ENCODE assay signal across 16 mouse cellular contexts in genomic region chr4:44920831-44921230, GRCm38 (mm10).
"Had no signal": no experiment of that assay in that cellular context is flagged by ENCODE, and none has a peak within 500 bp of the region (broad histone marks: within the 10 kb centered on the region; RNA-seq: fewer than 3 reads in every experiment).

No protein-coding gene starts in this region.

- H3K27ac ChIP-seq: layer of hippocampus, adult 2 months; liver, embryonic 15.5 days; lung, embryonic 15.5 days; stomach, postnatal 0 days had no signal

- H3K27me3 ChIP-seq: liver, embryonic 15.5 days; lung, embryonic 15.5 days; megakaryocyte, embryonic 14.5 days had no signal

- H3K9me3 ChIP-seq: liver, embryonic 15.5 days; lung, embryonic 15.5 days; megakaryocyte, embryonic 14.5 days had no signal

- H3K4me1 ChIP-seq: lung, embryonic 15.5 days; megakaryocyte, embryonic 14.5 days had no signal

- DNase-seq: layer of hippocampus, adult 9-11 months; lung, adult 18-20 months; lung, postnatal 10 days; lung, postnatal 36 days; midbrain, embryonic 14.5 days; right cerebral cortex, postnatal 14 days; right cerebral cortex, postnatal 4 days; thymus, postnatal 25 days had no signal

- H3K4me3 ChIP-seq: layer of hippocampus, adult 2 months; liver, embryonic 15.5 days; lung, embryonic 15.5 days; megakaryocyte, embryonic 14.5 days had no signal

- H3K4me2 ChIP-seq: liver, embryonic 11.5 days; liver, embryonic 15.5 days; lung, embryonic 15.5 days; midbrain, embryonic 11.5 days had no signal

- ATAC-seq: intestine, postnatal 0 days had no signal

- H3K9ac ChIP-seq: liver, embryonic 15.5 days; lung, embryonic 15.5 days had no signal
